Mouse (Mus musculus): ENCODE measurements around the gene Mllt6.
"Not testable (repeated sequence)": the region's sequence is repeated elsewhere in the genome, so short reads cannot be mapped to it uniquely, and the experiment has no call there.

DNA sequence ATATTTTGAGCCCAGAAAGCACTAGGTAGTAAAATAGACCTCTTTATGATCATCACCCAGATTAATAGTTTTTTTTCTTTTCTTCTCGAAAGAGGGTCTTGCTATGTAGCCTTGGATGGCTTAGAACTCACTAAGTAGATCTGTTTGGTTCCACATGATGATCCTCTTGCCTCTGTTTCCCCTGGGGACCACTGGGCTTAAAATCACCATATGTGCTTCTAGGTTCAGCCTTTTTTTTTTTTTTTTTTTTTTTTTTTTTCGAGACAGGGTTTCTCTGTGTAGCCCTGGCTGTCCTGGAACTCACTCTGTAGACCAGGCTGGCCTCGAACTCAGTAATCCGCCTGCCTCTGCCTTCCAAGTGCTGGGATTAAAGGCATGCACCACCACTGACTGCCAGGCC, 14.7 kb upstream of the Mllt6 start:
- not testable (repeated sequence) for TF ChIP-seq CTCF (IDR thresholded peaks at IDR 0.05; ENCODE audit: low read depth, low read length); POLR2A (IDR thresholded peaks at IDR 0.05; ENCODE audit: borderline replicate concordance, low read depth, low read length)
